Mouse (Mus musculus) frontal cortex, postnatal 25 days (tissue): Measurements from ENCODE around the gene Pde1c.
"Not testable (repeated sequence)": the region's sequence is repeated elsewhere in the genome, so short reads cannot be mapped to it uniquely, and the experiment has no call there.

ENCODE experiments used
- DNase-seq, 2 experiments: peaks; one replicate each; pipeline ENCODE4 v3.0.0; 2022; ENCODE audit warnings: low spot score in 2 of 2

Gene Pde1c

DNA sequence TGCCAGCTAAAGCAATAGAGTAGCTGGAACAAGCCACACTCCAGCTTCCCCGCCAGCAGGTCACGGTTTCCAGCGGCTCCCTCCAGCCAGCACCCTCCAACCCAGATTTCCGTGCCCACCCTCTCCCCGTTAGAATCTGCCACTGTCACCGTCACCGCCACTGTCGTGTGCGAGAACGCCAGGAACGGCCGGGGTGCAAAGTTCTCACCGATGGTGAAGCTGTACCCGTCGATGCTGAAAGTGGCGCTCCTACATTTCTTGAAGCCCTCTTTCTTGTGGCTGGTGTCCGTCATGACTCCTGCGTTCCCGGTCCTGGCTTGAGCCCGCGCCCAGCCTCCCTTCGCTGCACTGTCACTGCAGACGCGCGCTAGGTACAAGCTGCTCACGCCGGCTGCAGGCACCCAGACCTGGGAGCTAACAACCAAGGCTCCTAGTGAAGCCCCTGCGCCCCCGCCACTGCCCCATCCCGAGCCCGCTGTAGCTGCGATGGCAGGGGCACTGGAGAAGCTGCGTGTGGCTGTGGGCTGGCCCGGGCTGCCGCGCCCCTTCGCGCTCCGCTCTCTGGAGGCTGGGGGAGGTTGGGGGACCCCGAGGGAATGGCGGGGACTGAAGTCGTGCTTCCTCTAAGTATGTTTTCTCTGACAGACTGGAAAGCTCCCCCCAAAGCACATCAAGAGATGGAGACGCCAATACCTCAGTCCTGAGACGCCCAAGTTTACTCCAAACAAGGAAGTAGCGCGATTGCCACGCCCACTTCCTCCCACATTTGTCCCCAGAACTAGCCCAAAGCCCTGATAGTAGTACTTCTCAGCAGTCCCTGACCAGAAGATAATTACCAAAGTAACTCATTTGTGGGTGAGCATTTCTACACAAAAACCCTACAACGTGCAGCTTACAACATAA lies at the start of gene Pde1c:
Gene Pde1c, minus strand, starts transcription at position 634 of the 903 bp plus-strand sequence.
- no peak for DNase-seq

DNA sequence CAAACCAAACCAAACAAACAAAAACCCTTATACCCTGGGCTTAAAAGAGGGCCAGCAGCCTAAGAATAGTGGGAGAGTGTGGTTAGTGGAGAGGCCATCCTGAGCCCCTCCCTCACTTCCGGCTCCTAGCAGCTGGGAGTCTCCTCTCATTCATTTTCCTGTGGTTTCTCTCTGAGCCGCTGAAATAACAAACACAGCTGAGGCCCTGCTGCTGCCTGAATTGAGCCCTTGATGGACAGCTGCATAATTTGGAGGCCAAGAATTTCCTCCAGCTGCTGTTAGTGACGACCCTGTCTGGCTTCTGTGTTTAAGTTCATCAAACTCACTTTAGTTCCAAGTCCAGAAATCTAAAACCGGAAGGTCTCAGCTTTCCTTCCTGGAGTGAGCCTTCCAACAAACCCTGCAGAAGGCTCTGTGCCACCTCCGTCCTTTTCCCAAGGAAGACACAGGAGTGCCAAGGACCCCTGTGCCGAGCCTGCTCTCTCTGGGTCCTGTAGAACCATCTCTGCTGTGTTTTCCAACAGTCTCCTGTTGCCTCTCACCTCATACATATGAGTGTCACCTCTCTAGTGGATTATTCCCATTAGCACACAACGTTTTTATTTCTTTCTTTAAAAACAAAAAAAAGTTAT lies 48.2 kb upstream of the Pde1c start:
- no peak for DNase-seq

- DNase-seq, result no peak
Measured at GRCm38 (mm10) chr6:56616228-56616981, 47.5 kb upstream of the Pde1c start.

GRCm38 (mm10) chr6:56609529-56609928 lies 40.6 kb upstream of the Pde1c start:
- not testable (repeated sequence) for DNase-seq

DNA sequence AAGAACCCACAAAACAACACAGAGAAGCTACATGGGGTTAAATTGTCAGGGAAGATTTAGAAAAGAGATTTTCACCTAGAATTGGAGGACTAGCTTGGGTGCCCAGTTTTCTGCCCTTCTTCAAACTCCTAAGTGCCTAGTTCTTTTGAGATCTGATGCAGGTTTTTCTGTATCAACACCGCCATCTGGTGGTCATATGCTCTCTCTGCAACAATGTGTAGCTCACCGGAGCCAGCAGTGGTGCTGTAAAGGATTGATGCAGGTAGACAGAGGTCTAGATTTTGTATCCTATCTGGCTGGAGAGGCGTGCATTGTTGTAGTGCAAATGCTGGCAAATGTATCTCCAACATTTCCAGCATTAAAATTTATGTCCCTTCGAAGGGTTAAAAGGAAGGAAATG lies 39.4 kb upstream of the Pde1c start:
- DNase-seq, result peak; percentile 48 to 63

DNA sequence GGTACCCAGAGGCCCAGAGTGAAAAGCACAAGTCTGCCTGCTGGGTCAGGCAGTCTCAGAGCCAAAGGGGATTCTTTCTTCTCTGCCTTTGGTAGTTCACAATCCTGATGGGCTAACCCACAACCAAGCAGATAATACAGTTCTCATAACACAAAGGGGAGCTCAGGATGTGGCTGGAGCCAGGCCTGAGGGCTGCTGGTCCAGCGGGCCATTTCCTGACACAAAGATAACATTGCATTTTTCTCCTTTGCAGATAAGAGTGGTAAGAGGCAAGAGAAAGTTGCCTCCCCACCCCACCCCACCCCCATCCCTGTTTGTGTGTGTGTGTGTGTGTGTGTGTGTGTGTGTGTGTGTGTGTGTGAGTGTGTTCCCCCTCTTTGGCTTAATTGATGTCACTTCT lies 10.7 kb upstream of the Pde1c start:
- DNase-seq, result no peak

DNA sequence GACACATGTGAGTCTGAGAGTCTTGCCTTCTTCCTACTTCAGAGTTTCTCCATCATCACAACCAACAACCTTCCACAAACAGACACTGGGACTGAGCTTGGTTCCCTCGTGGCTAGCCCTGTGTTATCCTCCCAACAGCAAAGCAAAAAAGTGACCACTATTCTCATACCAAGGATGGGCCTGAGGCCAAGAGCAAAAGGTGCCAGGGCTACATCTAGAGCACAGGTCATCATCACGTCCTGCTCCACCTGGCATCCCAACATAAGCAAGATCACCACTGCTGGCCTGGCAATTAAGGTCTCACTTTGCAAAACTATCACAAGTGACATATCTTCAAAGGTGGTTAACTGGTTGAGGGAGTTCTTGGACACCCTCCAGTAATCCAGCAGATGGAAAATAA lies 8.0 kb downstream of the Pde1c start:
- DNase-seq, result no peak

DNA sequence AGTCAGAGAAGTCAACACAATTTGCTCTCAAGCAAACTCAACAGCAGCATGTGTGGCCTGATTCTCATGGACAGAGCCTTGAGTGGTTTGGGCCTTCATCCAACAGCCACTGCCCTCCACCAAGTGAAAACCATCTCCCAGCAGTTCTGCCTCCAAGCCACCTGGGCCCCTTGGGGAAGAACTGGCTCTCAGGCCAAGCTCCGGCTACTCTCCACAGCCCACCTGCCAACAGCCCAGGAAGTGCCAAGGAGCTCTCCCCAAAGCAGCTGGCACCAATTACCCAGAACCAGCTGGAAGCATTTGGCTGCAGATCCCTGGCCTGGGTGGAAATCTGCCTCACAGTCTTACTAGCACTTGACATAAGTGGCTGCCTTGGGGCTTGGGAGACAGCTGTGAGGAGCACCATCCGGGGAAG lies 8.4 kb downstream of the Pde1c start:
- DNase-seq, result no peak

DNA sequence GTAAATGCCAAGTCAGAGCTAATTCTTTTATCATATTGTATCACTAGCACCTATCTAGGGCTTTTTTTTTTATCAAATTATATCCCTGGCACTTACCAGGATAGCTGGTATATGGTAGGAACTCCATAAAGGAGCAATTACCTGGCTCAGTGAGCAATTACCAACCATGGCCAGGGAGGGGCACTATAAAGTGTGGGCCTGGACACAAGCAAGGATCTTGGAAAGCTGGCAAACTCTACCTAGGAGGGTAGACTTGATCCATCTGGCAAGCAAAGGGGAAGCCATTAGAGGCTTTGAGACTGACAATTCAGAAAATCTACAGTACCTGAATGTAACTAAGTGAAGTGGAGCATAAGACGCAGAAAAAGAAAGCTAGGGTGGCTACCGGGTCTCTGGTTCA lies 10.2 kb downstream of the Pde1c start:
- no peak for DNase-seq

DNA sequence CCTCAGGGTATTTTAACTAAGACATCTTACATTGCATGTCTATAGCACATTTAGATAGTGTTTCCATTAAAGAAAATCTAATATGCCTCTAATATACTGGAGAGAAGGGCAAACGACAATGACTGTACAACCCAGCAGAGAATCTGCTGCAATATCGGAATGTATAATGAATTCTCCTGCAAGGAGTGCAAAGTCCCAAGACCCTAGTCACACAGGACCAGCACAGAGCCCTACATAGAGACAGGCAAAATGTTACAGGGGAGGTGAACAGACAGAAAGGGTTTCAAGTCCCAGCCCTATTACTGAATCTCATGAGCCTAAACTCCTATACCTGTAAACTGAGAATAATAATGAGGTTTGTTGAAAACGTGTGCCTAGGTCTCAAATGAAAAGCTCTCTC lies 13.1 kb downstream of the Pde1c start:
- DNase-seq, result no peak

DNA sequence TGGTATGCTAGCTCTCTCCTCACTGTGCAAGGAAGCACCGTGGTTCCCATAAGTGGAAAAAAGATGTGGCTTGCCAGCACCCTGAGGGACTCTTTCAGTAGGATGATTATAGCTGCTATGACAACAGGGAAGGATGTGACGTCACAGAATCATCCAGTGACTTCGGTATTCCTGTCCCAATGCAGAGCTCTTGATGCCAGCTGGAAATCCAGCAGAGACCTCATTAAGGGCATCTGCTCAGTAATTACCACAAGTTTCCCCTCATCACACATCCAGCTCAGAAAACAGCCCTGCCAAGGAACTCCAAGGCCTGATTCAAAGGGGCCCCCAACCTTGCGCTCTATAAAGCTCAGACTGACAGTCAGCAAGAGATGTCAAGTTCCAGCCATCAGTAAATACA lies 13.5 kb downstream of the Pde1c start:
- DNase-seq, result no peak

DNA sequence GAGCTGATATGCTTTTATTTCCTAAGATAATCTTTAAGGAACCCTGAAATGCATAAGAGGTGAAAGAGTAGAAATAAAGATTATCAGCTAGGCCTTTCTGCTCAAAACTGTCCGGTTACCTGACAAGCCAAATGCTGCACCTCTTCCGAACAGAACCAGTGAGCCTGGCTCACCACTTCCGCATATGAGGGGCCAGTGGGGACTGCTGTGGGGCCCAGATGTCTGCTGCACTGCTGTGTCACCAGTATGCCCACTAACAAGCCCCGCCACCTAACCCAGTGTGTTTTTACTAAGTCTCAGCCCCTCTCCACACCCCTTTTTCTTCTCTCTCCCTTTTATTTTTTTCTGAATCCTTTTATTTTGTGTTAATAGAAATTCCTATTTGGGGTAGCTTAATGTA lies 17.9 kb downstream of the Pde1c start:
- DNase-seq, result no peak

GRCm38 (mm10) chr6:56540247-56540646 lies 28.7 kb downstream of the Pde1c start:
- DNase-seq, result no peak

- no peak for DNase-seq
Measured at GRCm38 (mm10) chr6:56534653-56535052, 34.2 kb downstream of the Pde1c start.

GRCm38 (mm10) chr6:56532257-56532656 lies 36.6 kb downstream of the Pde1c start:
- DNase-seq, result no peak

GRCm38 (mm10) chr6:56523938-56524866 lies 44.7 kb downstream of the Pde1c start:
- DNase-seq, result no peak

DNA sequence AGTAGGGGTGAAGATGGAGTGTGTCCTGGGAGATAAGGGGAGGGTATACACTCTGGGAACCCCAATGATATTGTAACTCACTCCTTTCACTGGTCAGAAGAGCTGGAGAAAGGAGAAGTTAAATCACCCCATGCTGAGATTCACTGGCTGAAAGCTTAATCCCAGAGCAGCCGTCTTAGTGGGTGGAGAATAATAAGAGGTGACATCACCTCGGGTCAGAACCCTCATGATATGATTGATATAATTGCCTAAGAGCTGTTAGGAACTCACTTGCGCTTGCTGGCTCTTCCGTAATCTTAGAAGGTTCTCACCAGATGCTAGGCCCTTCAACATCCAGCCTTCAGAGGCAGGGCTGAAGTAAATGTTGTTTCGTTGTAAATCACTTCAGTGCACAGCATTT lies 79.7 kb downstream of the Pde1c start:
- no peak for DNase-seq

- DNase-seq, result no peak
Measured at GRCm38 (mm10) chr6:56485078-56485477, 83.8 kb downstream of the Pde1c start.

DNA sequence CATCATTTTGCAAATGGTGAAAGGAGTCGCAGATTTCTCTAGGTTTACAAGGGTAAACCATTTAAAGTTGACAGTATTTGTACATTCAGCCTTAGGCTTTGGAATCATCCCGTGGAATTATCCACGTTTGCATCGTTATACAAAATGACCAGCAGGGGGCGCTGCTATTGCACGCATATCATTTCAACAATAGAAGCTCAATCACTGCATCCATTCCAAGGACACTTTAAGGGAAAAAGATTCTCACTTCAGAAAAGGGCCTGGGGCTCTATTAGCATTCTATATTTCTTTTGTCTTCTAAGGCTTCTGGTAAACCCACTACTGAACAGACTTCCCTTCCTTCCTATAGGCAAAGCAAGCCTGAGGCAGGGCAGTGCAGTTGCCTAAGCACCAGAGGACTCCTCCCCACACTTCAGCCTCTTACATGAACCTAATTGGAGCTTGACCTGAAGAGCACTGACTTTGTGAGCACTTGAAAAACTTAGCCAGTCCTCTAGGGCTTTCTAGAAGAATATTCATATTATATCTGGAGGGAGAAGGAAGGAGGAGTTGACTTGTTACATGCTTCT lies 87.9 kb downstream of the Pde1c start:
- peak; percentile 35 to 46 for DNase-seq

DNA sequence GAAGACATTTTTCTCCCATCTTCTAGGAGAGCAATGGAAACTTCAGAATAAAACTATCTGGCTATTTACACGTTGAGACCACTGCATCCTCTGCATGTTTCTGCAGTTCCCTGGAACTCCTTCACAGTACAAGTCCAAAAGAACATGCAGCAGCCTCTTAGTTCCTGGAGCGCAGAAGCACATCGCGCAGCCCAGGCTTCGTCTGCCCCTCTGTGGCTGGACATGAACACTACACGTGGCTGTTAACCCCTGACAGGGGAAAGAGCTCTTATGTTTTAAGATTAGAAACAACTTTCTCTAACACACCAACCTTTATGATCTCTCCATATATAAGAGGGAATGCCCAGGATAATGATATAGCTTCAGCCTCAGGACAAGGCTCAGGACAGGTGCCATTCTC lies 92.3 kb downstream of the Pde1c start:
- DNase-seq, result peak in 1 of 2 experiments; percentile 21

DNA sequence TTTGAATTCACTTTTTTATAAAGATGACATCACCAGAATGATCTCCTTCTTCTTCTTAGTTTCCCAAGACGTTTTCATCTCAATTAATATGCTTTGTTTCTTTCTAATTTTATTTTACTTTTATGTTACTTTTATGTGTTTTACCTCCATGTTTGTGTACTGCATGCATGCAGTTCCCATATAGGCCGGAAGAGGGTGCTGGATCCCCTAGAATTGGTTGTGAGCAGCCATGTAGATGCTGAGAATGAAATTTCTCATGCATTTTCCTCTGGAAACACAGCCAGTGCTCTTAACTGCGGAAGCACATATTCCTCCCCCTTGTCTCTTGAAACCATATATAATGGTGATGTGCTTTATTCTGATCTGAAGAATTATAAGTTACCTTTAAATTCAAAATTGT lies 110.8 kb downstream of the Pde1c start:
- no peak for DNase-seq
